8 mouse cellular contexts compared by ENCODE assay signal in the genomic region with DNA sequence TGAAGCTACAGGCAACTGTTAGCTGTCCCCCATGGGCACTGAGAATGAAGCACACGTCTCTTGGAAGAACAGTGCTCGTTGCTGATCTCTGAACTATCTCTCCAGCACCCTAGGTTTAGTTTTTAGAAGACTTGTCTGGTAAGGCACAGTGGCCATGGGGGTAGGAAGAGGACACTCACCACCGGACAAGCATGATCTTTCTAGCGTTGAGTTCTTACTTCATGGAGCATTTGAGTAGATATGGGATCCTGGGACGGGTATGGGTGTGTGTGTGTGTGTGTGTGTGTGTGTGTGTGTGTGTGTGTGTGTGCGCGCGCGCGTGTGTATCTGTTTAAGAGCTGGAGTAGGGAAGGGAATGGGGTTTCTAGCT. TPM values are rescaled to one million over a fixed set of nuclear protein-coding genes. Genes with fewer than 3 reads are reported as not detected.
DNase-seq lines count a peak whose midpoint lies in the region; ATAC-seq and TF ChIP-seq lines count a peak whose summit lies in the region.

A gene (minus strand): TSS at position 170 of the 370 bp plus-strand sequence.

- H3K36me3 ChIP-seq in C2C12 (ENCODE audit: control insufficient read depth, insufficient read depth), result peaks cover 24% of the 10 kb centered on the region
- H3K36me3 ChIP-seq in embryonic facial prominence, embryonic 14.5 days (ENCODE audit: control insufficient read depth, insufficient read depth, low read length), result peaks cover 28% of the 10 kb centered on the region
- H3K36me3 ChIP-seq in neural tube, embryonic 13.5 days, result peaks cover 28% of the 10 kb centered on the region

- 0 out of 2 replicates have a peak, but pooled peaks cover 3% of the 10 kb centered on the region for H3K9me3 ChIP-seq in embryonic facial prominence, embryonic 14.5 days (ENCODE audit: control insufficient read depth, low read length)
- H3K9me3 ChIP-seq in neural tube, embryonic 13.5 days, result no peaks in the 10 kb centered on the region

- H3K79me2 ChIP-seq in C2C12 (ENCODE audit: control insufficient read depth, insufficient read depth), result peaks cover 36% of the 10 kb centered on the region

- peaks cover 23% of the 10 kb centered on the region for H3K4me1 ChIP-seq in embryonic facial prominence, embryonic 14.5 days (ENCODE audit: control insufficient read depth, insufficient read depth, low read length)
- H3K4me1 ChIP-seq in neural tube, embryonic 13.5 days (replicated peaks), result peaks cover 78% of the 10 kb centered on the region

- H3K27ac ChIP-seq in gastrocnemius, adult 2 months, result peak within 1 kb of the TSS; percentile 98
- peak within 1 kb of the TSS; percentile 84 for H3K27ac ChIP-seq in embryonic facial prominence, embryonic 14.5 days (replicated peaks; ENCODE audit: low read depth, low read length)
- peak within 1 kb of the TSS; percentile 97 for H3K27ac ChIP-seq in neural tube, embryonic 13.5 days (replicated peaks)

- H3ac ChIP-seq in C2C12 (ENCODE audit: control insufficient read depth, insufficient read length, low read depth), result peak within 1 kb of the TSS; percentile 39

- intact Hi-C loops in gastrocnemius, adult 2 months (cut with DNase I), result loop anchor here (1.0 to 2.0 kb wide), 2 partner anchors 25 to 154 kb away; a partner anchor contains a TSS

- 73% methylated on average over 10 of the region's 10 CpGs for WGBS in embryonic facial prominence, embryonic 14.5 days
- 76% methylated on average over 10 of the region's 10 CpGs for WGBS in neural tube, embryonic 13.5 days

- H3K9ac ChIP-seq in embryonic facial prominence, embryonic 14.5 days (ENCODE audit: low read depth, low read length), result peak within 1 kb of the TSS; percentile 52
- peak within 1 kb of the TSS; percentile 97 for H3K9ac ChIP-seq in neural tube, embryonic 13.5 days

- no peak for TF ChIP-seq CTCF in gastrocnemius, adult 2 months (IDR thresholded peaks at IDR 0.05)
- no peak for TF ChIP-seq CTCF in C2C12 (IDR thresholded peaks at IDR 0.05; ENCODE audit: control insufficient read depth, insufficient read depth, insufficient read length)

- H3K27me3 ChIP-seq in C2C12 (ENCODE audit: control insufficient read depth, insufficient read depth, insufficient read length), result no peaks in the 10 kb centered on the region
- peaks cover 22% of the 10 kb centered on the region for H3K27me3 ChIP-seq in embryonic facial prominence, embryonic 14.5 days (replicated peaks; ENCODE audit: control insufficient read depth, insufficient read depth, low read length)
- peaks cover 14% of the 10 kb centered on the region for H3K27me3 ChIP-seq in neural tube, embryonic 13.5 days

- H3K79me3 ChIP-seq in C2C12 (ENCODE audit: low read depth), result peaks cover 26% of the 10 kb centered on the region

- H3K4me2 ChIP-seq in embryonic facial prominence, embryonic 14.5 days (ENCODE audit: low read depth, low read length), result peak within 1 kb of the TSS; percentile 96
- H3K4me2 ChIP-seq in neural tube, embryonic 13.5 days, result peak within 1 kb of the TSS; percentile 93

- peak within 1 kb of the TSS; percentile 95 for H3K4me3 ChIP-seq in gastrocnemius, adult 2 months
- peak within 1 kb of the TSS; percentile 79 for H3K4me3 ChIP-seq in C2C12 (ENCODE audit: insufficient read depth, poor library complexity, severe bottlenecking)
- H3K4me3 ChIP-seq in embryonic facial prominence, embryonic 14.5 days (ENCODE audit: low read depth, low read length), result peak within 1 kb of the TSS; percentile 76
- peak within 1 kb of the TSS; percentile 83 for H3K4me3 ChIP-seq in neural tube, embryonic 13.5 days

- DNase-seq in gastrocnemius, adult 2 months, result no peak
- DNase-seq in gastrocnemius, adult 18-20 months (ENCODE audit: low spot score), result no peak
- no peak for DNase-seq in embryonic facial prominence, embryonic 14.5 days (ENCODE audit: low spot score)
- no peak for DNase-seq in left cerebral cortex, adult 8-10 months (ENCODE audit: low spot score in 2 of 2)
- DNase-seq in thymus, adult 18-20 months, result no peak

- no peak for ATAC-seq in embryonic facial prominence, embryonic 14.5 days (ENCODE audit: low read depth)
- no peak for ATAC-seq in neural tube, embryonic 13.5 days (ENCODE audit: low read depth)
- no peak for ATAC-seq in frontal cortex, adult (ENCODE audit: low TSS enrichment)

TF ChIP-seq in C2C12, 6 proteins besides CTCF, POLR2A, EP300 and RAD21:
- TF ChIP-seq USF1 (IDR thresholded peaks at IDR 0.05; ENCODE audit: low read depth) (no peak), CEBPB (IDR thresholded peaks at IDR 0.05; ENCODE audit: low read depth) (no peak), MYOG (IDR thresholded peaks at IDR 0.05; ENCODE audit: control insufficient read depth, extremely low read depth, insufficient read length) (no peak), MYOD1 (IDR thresholded peaks at IDR 0.05; ENCODE audit: control insufficient read depth, insufficient read length, low read depth) (no peak), MAX (IDR thresholded peaks at IDR 0.05) (no peak), FOSL1 (IDR thresholded peaks at IDR 0.05; ENCODE audit: insufficient read depth, low read length, poor library complexity, severe bottlenecking) (no peak)

RNA-seq across cellular contexts. Expression of the gene that starts here (rescaled TPM):
- 1 to 10 TPM; 1.8 to 2.3 TPM for total RNA-seq in gastrocnemius, adult 2 months (2021)
- 1 to 10 TPM; 1.6 to 1.9 TPM for total RNA-seq in gastrocnemius, adult 18-20 months (2021)
- 12.1 TPM for polyA plus RNA-seq in C2C12 (2012; fragmentation: generic; extraction: Trizol)
- polyA plus RNA-seq in embryonic facial prominence, embryonic 14.5 days (2014; fragmentation: Nextera tagmentation; extraction: Ambion mirVana), result 7.3 and 9.0 TPM in 2 replicates
- total RNA-seq in left cerebral cortex, adult 8-10 months (2022), result 100 to 1,000 TPM; 328 to 363 (median 358) TPM
- 53.9 and 55.1 TPM in 2 replicates for polyA plus RNA-seq in neural tube, embryonic 13.5 days (2015; fragmentation: Nextera tagmentation; extraction: Ambion mirVana)

Comparison
In these comparisons a context has a peak if more than half of its experiments do, and no peak if none do; other contexts are left out.
1. RNA of the gene that starts here (total RNA-seq): 328 to 363 TPM in left cerebral cortex, adult 8-10 months; 1.8 to 2.3 TPM in gastrocnemius, adult 2 months and 1.6 to 1.9 TPM in gastrocnemius, adult 18-20 months; every median in the first group is over 100 times any median in the second.
2. Peak in every context shown above with its lines, with median percentiles within 50 percentile points of each other: H3K27ac ChIP-seq and H3K4me3 ChIP-seq.